ENCODE assay signal across 9 mouse cellular contexts in the genomic region with DNA sequence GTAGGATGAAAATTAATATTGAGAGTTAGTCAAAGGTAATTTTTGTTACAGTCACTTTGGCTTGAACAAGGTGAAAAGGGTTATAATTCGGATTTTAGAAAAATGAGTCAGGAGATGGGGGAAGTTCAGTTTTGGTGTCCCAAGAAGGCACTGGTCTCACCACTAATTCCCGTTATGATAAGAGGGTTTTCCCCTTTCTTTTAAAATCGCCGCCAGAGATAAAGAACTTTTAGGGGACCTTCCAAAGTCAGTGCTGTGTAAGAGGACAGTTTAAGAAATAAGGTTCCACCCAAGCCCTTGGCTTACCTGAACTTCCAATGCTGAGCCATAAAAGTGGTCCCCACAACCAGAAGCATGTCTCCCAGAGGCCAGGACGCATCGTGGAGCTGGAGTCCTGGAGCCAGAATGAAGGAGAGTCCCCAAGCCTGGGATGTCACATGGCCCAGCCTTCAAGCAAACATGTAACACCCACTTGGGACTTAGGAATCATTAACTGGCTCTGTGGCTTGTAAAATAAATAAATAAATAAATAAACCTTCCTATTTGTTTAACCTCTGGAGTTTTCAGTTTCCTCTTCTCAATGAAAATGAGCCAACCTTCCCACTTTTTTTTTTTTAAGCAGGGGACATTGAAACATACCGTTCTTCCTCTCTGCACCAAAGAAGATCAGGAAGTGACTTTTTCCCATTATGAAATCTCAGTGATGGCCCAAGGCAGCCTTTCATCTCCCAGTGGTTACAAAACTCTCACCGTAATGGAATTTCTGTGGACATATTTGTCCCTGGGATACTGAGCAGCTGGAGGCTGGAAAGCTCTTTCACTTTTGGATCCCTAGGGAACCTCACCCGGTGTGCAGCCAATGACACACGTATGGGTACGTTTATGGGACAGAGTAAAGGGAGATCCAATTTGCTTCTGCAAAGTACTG. TPM values are rescaled to one million over a fixed set of nuclear protein-coding genes. Genes with fewer than 3 reads are reported as not detected.
DNase-seq lines count a peak whose midpoint lies in the region; ATAC-seq and TF ChIP-seq lines count a peak whose summit lies in the region.
"Had no signal": no experiment of that assay in that cellular context is flagged by ENCODE, and none has a peak within 500 bp of the region (broad histone marks: within the 10 kb centered on the region; RNA-seq: fewer than 3 reads in every experiment).

A gene (minus strand): TSS at position 648 of the 928 bp plus-strand sequence.

- H3K27me3 ChIP-seq in kidney, adult 2 months (replicated peaks; ENCODE audit: control insufficient read depth, insufficient read depth, low read length), result no peaks in the 10 kb centered on the region
- no peaks in the 10 kb centered on the region for H3K27me3 ChIP-seq in kidney, embryonic 16.5 days (ENCODE audit: insufficient read depth, low read length)

- no peak for TF ChIP-seq CTCF in kidney, adult 2 months (conservative IDR thresholded peaks at IDR 0.05; ENCODE audit: insufficient read depth, insufficient read length, low read depth, low read length)
- no peak for TF ChIP-seq CTCF in left cerebral cortex, adult 2 months (IDR thresholded peaks at IDR 0.05)

- no peaks in the 10 kb centered on the region for H3K36me3 ChIP-seq in kidney, adult 2 months (ENCODE audit: control insufficient read depth, insufficient read depth, low read length)
- H3K36me3 ChIP-seq in kidney, embryonic 16.5 days (ENCODE audit: insufficient read depth, low read length), result no peaks in the 10 kb centered on the region

- 0 out of 2 replicates have a peak, but pooled peaks cover 2% of the 10 kb centered on the region for H3K4me1 ChIP-seq in kidney, adult 2 months (ENCODE audit: control insufficient read depth, insufficient read depth, low read length)
- 0 out of 2 replicates have a peak, but pooled peaks cover 3% of the 10 kb centered on the region for H3K4me1 ChIP-seq in kidney, embryonic 16.5 days (ENCODE audit: insufficient read depth, low read length)

- WGBS in kidney, adult 2 months, result 50% methylated on average over 11 of the region's 11 CpGs
- WGBS in kidney, embryonic 16.5 days, result 71% methylated on average over 11 of the region's 11 CpGs

- no peak within 1 kb of the TSS for H3K9ac ChIP-seq in kidney, embryonic 16.5 days (replicated peaks; ENCODE audit: low read length)

- TF ChIP-seq POLR2A in kidney, adult 2 months (IDR thresholded peaks at IDR 0.05; ENCODE audit: low read depth, low read length), result no peak

- H3K4me3 ChIP-seq in kidney, adult 2 months (ENCODE audit: insufficient read depth, low read depth, low read length), result peak within 1 kb of the TSS; percentile 50
- H3K4me3 ChIP-seq in kidney, embryonic 16.5 days (ENCODE audit: low read length), result no peak within 1 kb of the TSS
- no peak within 1 kb of the TSS for H3K4me3 ChIP-seq in left cerebral cortex, adult 2 months

- H3K27ac ChIP-seq in kidney, adult 2 months (ENCODE audit: insufficient read depth, low read depth, low read length), result peak within 1 kb of the TSS; percentile 61; the same call in 1 of the 2 replicates
- H3K27ac ChIP-seq in kidney, embryonic 16.5 days (ENCODE audit: low read length), result no peak within 1 kb of the TSS
- H3K27ac ChIP-seq in left cerebral cortex, adult 2 months, result no peak within 1 kb of the TSS

- peak; percentile 52 for DNase-seq in kidney, adult 2 months
- peak; percentile 53 for DNase-seq in adrenal gland, adult 2 months
- peak; percentile 18 to 35 for DNase-seq in heart, postnatal 36 days
- no peak for DNase-seq in left cerebral cortex, adult 18-20 months (ENCODE audit: low spot score in 2 of 2)
- DNase-seq in retina, postnatal 1 day, result no peak
- no peak for DNase-seq in left cerebral cortex, adult 2 months (ENCODE audit: extremely low spot score in 1 of 2, low spot score in 2 of 2)
- DNase-seq: cerebellum, adult 8-10 months had no signal

- H3K4me2 ChIP-seq in kidney, embryonic 16.5 days (replicated peaks; ENCODE audit: low read depth, low read length), result no peak within 1 kb of the TSS

- ATAC-seq in kidney, embryonic 16.5 days (ENCODE audit: low FRiP score, low TSS enrichment), result no peak
- ATAC-seq in megakaryocyte, adult 5-6 weeks (ENCODE audit: poor library complexity, severe bottlenecking), result peak; percentile 91

- intact Hi-C loops in heart, postnatal 36 days (cut with DNase I), result no loop called here
- intact Hi-C loops in left cerebral cortex, adult 2 months (cut with DNase I), result no loop called here

- no peaks in the 10 kb centered on the region for H3K9me3 ChIP-seq in kidney, embryonic 16.5 days (ENCODE audit: low read length)

RNA-seq across cellular contexts. Expression of the gene that starts here (rescaled TPM):
- 26.8 and 27.4 TPM in 2 replicates for polyA plus RNA-seq in kidney, adult 2 months (2012; rRNA removed)
- 9.4 and 10.0 TPM in 2 replicates for polyA plus RNA-seq in kidney, embryonic 16.5 days (2015; fragmentation: Nextera tagmentation; extraction: Ambion mirVana)
- 10 to 100 TPM; 17.0 to 36.7 TPM for total RNA-seq in adrenal gland, adult 2 months (2021)
- 12.3 and 21.0 TPM in 2 replicates for polyA plus RNA-seq in adrenal gland, adult 2 months (2012; rRNA removed)
- total RNA-seq in heart, postnatal 36 days (2021), result 10 to 100 TPM in 1 of 2 experiments, 1 to 10 TPM in 1; 9.1 to 10.1 TPM
- 0.38 TPM in 1 of 2 replicates, not detected in the other for total RNA-seq in megakaryocyte, adult 5-6 weeks (2015)
- total RNA-seq in megakaryocyte, adult 5-6 weeks (2017), result not detected in 2 replicates
- total RNA-seq in left cerebral cortex, adult 18-20 months (2021), result 1 to 10 TPM in 1 of 2 experiments, under 1 TPM in 1; 0.94 to 1.0 TPM
- total RNA-seq in left cerebral cortex, adult 2 months (2021), result 1 to 10 TPM; 1.5 to 2.5 TPM

Comparison
In these comparisons a context has a peak if more than half of its experiments do, and no peak if none do; other contexts are left out.
1. Peak in ATAC-seq in megakaryocyte, adult 5-6 weeks; RNA of the gene not detected or under 1 TPM.
2. DNase-seq: peak in kidney, adult 2 months (single experiment), adrenal gland, adult 2 months (single experiment) and heart, postnatal 36 days (2 of 2); none in left cerebral cortex, adult 18-20 months (0 of 2), retina, postnatal 1 day (single experiment) and left cerebral cortex, adult 2 months (0 of 2).